27 mouse cellular contexts compared by ENCODE assay signal in genomic region chr7:128668831-128669230, GRCm38 (mm10). TPM values are rescaled to one million over a fixed set of nuclear protein-coding genes. Genes with fewer than 3 reads are reported as not detected.
A peak's percentile ranks its signal among the peaks of the same experiment; 100 is the strongest.
DNase-seq lines count a peak whose midpoint lies in the region; ATAC-seq and TF ChIP-seq lines count a peak whose summit lies in the region.
"Had no signal": no experiment of that assay in that cellular context is flagged by ENCODE, and none has a peak within 500 bp of the region (broad histone marks: within the 10 kb centered on the region; RNA-seq: fewer than 3 reads in every experiment).

No protein-coding gene starts in this region.

- no peak for TF ChIP-seq CTCF in forebrain, postnatal 0 days (IDR thresholded peaks at IDR 0.05; ENCODE audit: low read depth)
- TF ChIP-seq CTCF in brain, embryonic 14.5 days (IDR thresholded peaks at IDR 0.05; ENCODE audit: borderline replicate concordance, extremely low read depth, insufficient read depth, insufficient read length), result no peak

- H3K27me3 ChIP-seq in forebrain, embryonic 14.5 days (replicated peaks; ENCODE audit: control insufficient read depth, insufficient read depth, low read length), result no peaks in the 10 kb centered on the region
- no peaks in the 10 kb centered on the region for H3K27me3 ChIP-seq in forebrain, postnatal 0 days (ENCODE audit: insufficient read depth, low read length)
- H3K27me3 ChIP-seq in midbrain, embryonic 14.5 days (ENCODE audit: control insufficient read depth, insufficient read depth, low read length), result no peaks in the 10 kb centered on the region
- no peaks in the 10 kb centered on the region for H3K27me3 ChIP-seq in midbrain, embryonic 11.5 days (ENCODE audit: control insufficient read depth, insufficient read depth, low read length)
- H3K27me3 ChIP-seq in midbrain, embryonic 16.5 days (ENCODE audit: control insufficient read depth, insufficient read depth, low read depth, low read length), result no peaks in the 10 kb centered on the region
- H3K27me3 ChIP-seq: heart, embryonic 13.5 days; hindbrain, embryonic 15.5 days; intestine, embryonic 15.5 days; limb, embryonic 15.5 days; liver, embryonic 15.5 days; lung, embryonic 15.5 days; neural tube, embryonic 15.5 days had no signal

- H3K9me3 ChIP-seq in forebrain, embryonic 14.5 days (replicated peaks; ENCODE audit: control insufficient read depth, low read length), result no peaks in the 10 kb centered on the region
- H3K9me3 ChIP-seq in forebrain, postnatal 0 days (ENCODE audit: low read length), result no peaks in the 10 kb centered on the region
- no peaks in the 10 kb centered on the region for H3K9me3 ChIP-seq in midbrain, embryonic 14.5 days (ENCODE audit: control insufficient read depth, low read length)
- no peaks in the 10 kb centered on the region; the same call in 1 of the 2 replicates for H3K9me3 ChIP-seq in midbrain, embryonic 11.5 days (ENCODE audit: control insufficient read depth, low read length)
- H3K9me3 ChIP-seq in midbrain, embryonic 16.5 days (replicated peaks; ENCODE audit: control insufficient read depth, low read length, poor library complexity, severe bottlenecking), result no peaks in the 10 kb centered on the region
- H3K9me3 ChIP-seq: heart, embryonic 13.5 days; hindbrain, embryonic 15.5 days; intestine, embryonic 15.5 days; limb, embryonic 10.5 days; limb, embryonic 15.5 days; liver, embryonic 15.5 days; lung, embryonic 15.5 days; neural tube, embryonic 15.5 days had no signal

- ATAC-seq in forebrain, embryonic 14.5 days, result no peak
- no peak for ATAC-seq in forebrain, postnatal 0 days
- ATAC-seq in midbrain, embryonic 14.5 days (ENCODE audit: low FRiP score, low TSS enrichment), result no peak
- no peak for ATAC-seq in midbrain, embryonic 11.5 days (ENCODE audit: low FRiP score)
- no peak for ATAC-seq in midbrain, embryonic 16.5 days
- ATAC-seq: intestine, embryonic 15.5 days had no signal

- no peak overlapping the region for H3K27ac ChIP-seq in forebrain, embryonic 14.5 days (ENCODE audit: low read depth, low read length)
- no peak overlapping the region for H3K27ac ChIP-seq in forebrain, postnatal 0 days (ENCODE audit: low read depth, low read length)
- H3K27ac ChIP-seq in midbrain, embryonic 14.5 days (replicated peaks; ENCODE audit: low read depth, low read length), result 0 out of 2 replicates have a peak overlapping the region, but pooled peaks have one; percentile 32
- no peak overlapping the region for H3K27ac ChIP-seq in midbrain, embryonic 11.5 days (ENCODE audit: low read depth, low read length)
- 0 out of 2 replicates have a peak overlapping the region, but pooled peaks have one; percentile 18 for H3K27ac ChIP-seq in midbrain, embryonic 16.5 days (ENCODE audit: low read length)
- H3K27ac ChIP-seq: heart, embryonic 13.5 days; hindbrain, embryonic 15.5 days; intestine, embryonic 15.5 days; kidney, postnatal 0 days; limb, embryonic 10.5 days; limb, embryonic 15.5 days; liver, embryonic 15.5 days; lung, embryonic 15.5 days; neural tube, embryonic 15.5 days had no signal

- peaks cover 16% of the 10 kb centered on the region; the same call in 1 of the 2 replicates for H3K4me1 ChIP-seq in forebrain, embryonic 14.5 days (ENCODE audit: control insufficient read depth, insufficient read depth, low read length)
- 0 out of 2 replicates have a peak, but pooled peaks cover 8% of the 10 kb centered on the region for H3K4me1 ChIP-seq in forebrain, postnatal 0 days (ENCODE audit: insufficient read depth)
- peaks cover 30% of the 10 kb centered on the region for H3K4me1 ChIP-seq in midbrain, embryonic 14.5 days (ENCODE audit: control insufficient read depth, insufficient read depth, low read length)
- H3K4me1 ChIP-seq in midbrain, embryonic 11.5 days (ENCODE audit: control insufficient read depth, insufficient read depth, low read length), result peaks cover 14% of the 10 kb centered on the region
- H3K4me1 ChIP-seq in midbrain, embryonic 16.5 days (ENCODE audit: control insufficient read depth, insufficient read depth, low read length), result peaks cover 33% of the 10 kb centered on the region
- H3K4me1 ChIP-seq: lung, embryonic 15.5 days had no signal

- H3K9ac ChIP-seq in forebrain, embryonic 14.5 days (ENCODE audit: low read length), result no peak overlapping the region
- H3K9ac ChIP-seq in forebrain, postnatal 0 days, result no peak overlapping the region
- no peak overlapping the region for H3K9ac ChIP-seq in midbrain, embryonic 14.5 days (replicated peaks; ENCODE audit: low read length)
- H3K9ac ChIP-seq in midbrain, embryonic 11.5 days (ENCODE audit: low read length), result no peak overlapping the region
- no peak overlapping the region for H3K9ac ChIP-seq in midbrain, embryonic 16.5 days (ENCODE audit: low read depth, low read length)
- H3K9ac ChIP-seq: heart, embryonic 13.5 days; hindbrain, embryonic 15.5 days; intestine, embryonic 15.5 days; limb, embryonic 15.5 days; liver, embryonic 15.5 days; lung, embryonic 15.5 days; neural tube, embryonic 15.5 days had no signal

- H3K4me3 ChIP-seq in forebrain, embryonic 14.5 days (ENCODE audit: low read depth, low read length), result no peak overlapping the region
- H3K4me3 ChIP-seq in forebrain, postnatal 0 days (ENCODE audit: low read depth, low read length), result no peak overlapping the region
- no peak overlapping the region for H3K4me3 ChIP-seq in midbrain, embryonic 14.5 days (replicated peaks; ENCODE audit: low read depth, low read length)
- no peak overlapping the region for H3K4me3 ChIP-seq in midbrain, embryonic 11.5 days (ENCODE audit: low read depth, low read length)
- no peak overlapping the region for H3K4me3 ChIP-seq in midbrain, embryonic 16.5 days (ENCODE audit: low read depth, low read length)
- H3K4me3 ChIP-seq: erythroblast, embryonic 14.5 days; heart, embryonic 13.5 days; hindbrain, embryonic 15.5 days; intestine, embryonic 15.5 days; limb, embryonic 10.5 days; limb, embryonic 15.5 days; liver, embryonic 15.5 days; lung, embryonic 15.5 days; neural tube, embryonic 15.5 days had no signal

- peak; percentile 30 for DNase-seq in forebrain, embryonic 14.5 days (ENCODE audit: low spot score)
- no peak for DNase-seq in forebrain, postnatal 0 days
- DNase-seq in midbrain, embryonic 14.5 days, result peak; percentile 66
- no peak for DNase-seq in midbrain, embryonic 11.5 days (ENCODE audit: low spot score, missing footprints)
- DNase-seq in brain, embryonic 14.5 days (ENCODE audit: low read depth), result peak; percentile 68
- DNase-seq in ovary, adult 18-20 months (ENCODE audit: low spot score), result no peak
- DNase-seq in kidney, postnatal 10 days, result no peak
- DNase-seq: adrenal gland, postnatal 25 days; cerebellum, adult 2 months; cerebellum, postnatal 25 days; gastrocnemius, postnatal 10 days; heart, postnatal 10 days; kidney, adult 2 months; layer of hippocampus, adult 9-11 months; spleen, adult 18-20 months; thymus, postnatal 14 days had no signal

- H3K36me3 ChIP-seq in forebrain, embryonic 14.5 days (ENCODE audit: control insufficient read depth, insufficient read depth, low read length), result no peaks in the 10 kb centered on the region
- 0 out of 2 replicates have a peak, but pooled peaks cover 17% of the 10 kb centered on the region for H3K36me3 ChIP-seq in forebrain, postnatal 0 days (ENCODE audit: insufficient read depth)
- H3K36me3 ChIP-seq in midbrain, embryonic 14.5 days (ENCODE audit: control insufficient read depth, insufficient read depth, low read length), result no peaks in the 10 kb centered on the region
- H3K36me3 ChIP-seq in midbrain, embryonic 11.5 days (ENCODE audit: control insufficient read depth, insufficient read depth, low read length), result no peaks in the 10 kb centered on the region; the same call in 1 of the 2 replicates
- 0 out of 2 replicates have a peak, but pooled peaks cover 3% of the 10 kb centered on the region for H3K36me3 ChIP-seq in midbrain, embryonic 16.5 days (ENCODE audit: control insufficient read depth, insufficient read depth, low read length)
- H3K36me3 ChIP-seq: intestine, embryonic 15.5 days had no signal

- 34% methylated on average over 2 of the region's 2 CpGs for WGBS in forebrain, embryonic 14.5 days
- 41% methylated on average over 2 of the region's 2 CpGs for WGBS in forebrain, postnatal 0 days
- WGBS in midbrain, embryonic 14.5 days, result 31% methylated on average over 2 of the region's 2 CpGs
- WGBS in midbrain, embryonic 11.5 days, result 35% methylated on average over 2 of the region's 2 CpGs
- WGBS in midbrain, embryonic 16.5 days, result 39% methylated on average over 2 of the region's 2 CpGs

- no peak overlapping the region for H3K4me2 ChIP-seq in forebrain, embryonic 14.5 days (ENCODE audit: low read length)
- H3K4me2 ChIP-seq in forebrain, postnatal 0 days (ENCODE audit: low read depth), result no peak overlapping the region
- H3K4me2 ChIP-seq in midbrain, embryonic 14.5 days (ENCODE audit: low read length), result no peak overlapping the region
- no peak overlapping the region for H3K4me2 ChIP-seq in midbrain, embryonic 11.5 days
- H3K4me2 ChIP-seq in midbrain, embryonic 16.5 days (ENCODE audit: low read length), result no peak overlapping the region
- H3K4me2 ChIP-seq: heart, embryonic 13.5 days; hindbrain, embryonic 15.5 days; intestine, embryonic 15.5 days; limb, embryonic 15.5 days; liver, embryonic 15.5 days; lung, embryonic 15.5 days; neural tube, embryonic 15.5 days had no signal

- TF ChIP-seq POLR2A in brain, embryonic 14.5 days (IDR thresholded peaks at IDR 0.05; ENCODE audit: borderline replicate concordance, extremely low read depth, insufficient read depth, insufficient read length, poor library complexity, severe bottlenecking), result no peak

RNA-seq across cellular contexts. Expression of gene Inpp5f, which starts 57.7 kb away (rescaled TPM):
- polyA plus RNA-seq in forebrain, embryonic 14.5 days (2014; fragmentation: Nextera tagmentation; extraction: Ambion mirVana), result 257 and 314 TPM in 2 replicates
- total RNA-seq in forebrain, postnatal 0 days (2014; rRNA removed), result 334 and 420 TPM in 2 replicates
- 270 and 361 TPM in 2 replicates for polyA plus RNA-seq in forebrain, postnatal 0 days (2015; fragmentation: Nextera tagmentation; extraction: Ambion mirVana)
- 404 and 444 TPM in 2 replicates for polyA plus RNA-seq in midbrain, embryonic 14.5 days (2014; fragmentation: Nextera tagmentation; extraction: Ambion mirVana)
- polyA plus RNA-seq in midbrain, embryonic 11.5 days (2014; fragmentation: Nextera tagmentation; extraction: Ambion mirVana), result 115 and 132 TPM in 2 replicates
- polyA plus RNA-seq in brain, embryonic 14.5 days (2012; rRNA removed), result 124 and 191 TPM in 2 replicates
- 459 and 536 TPM in 2 replicates for polyA plus RNA-seq in midbrain, embryonic 16.5 days (2015; fragmentation: Nextera tagmentation; extraction: Ambion mirVana)

Comparison
In these comparisons a context has a peak if more than half of its experiments do, and no peak if none do; other contexts are left out.
1. DNase-seq: peak in forebrain, embryonic 14.5 days (single experiment), midbrain, embryonic 14.5 days (single experiment) and brain, embryonic 14.5 days (single experiment); none in forebrain, postnatal 0 days (single experiment), midbrain, embryonic 11.5 days (single experiment), ovary, adult 18-20 months (single experiment) and kidney, postnatal 10 days (single experiment).
2. H3K27ac ChIP-seq: peak in midbrain, embryonic 14.5 days (single experiment) and midbrain, embryonic 16.5 days (single experiment); none in forebrain, embryonic 14.5 days (single experiment), forebrain, postnatal 0 days (single experiment) and midbrain, embryonic 11.5 days (single experiment).